Mouse (Mus musculus): ENCODE data around the gene Ces1b. TPM values are rescaled to one million over a fixed set of nuclear protein-coding genes. Genes with fewer than 3 reads are reported as not detected.

Ces1b gene
- polyA plus RNA-seq, 1 experiment from 2014 or later, result not detected

DNA sequence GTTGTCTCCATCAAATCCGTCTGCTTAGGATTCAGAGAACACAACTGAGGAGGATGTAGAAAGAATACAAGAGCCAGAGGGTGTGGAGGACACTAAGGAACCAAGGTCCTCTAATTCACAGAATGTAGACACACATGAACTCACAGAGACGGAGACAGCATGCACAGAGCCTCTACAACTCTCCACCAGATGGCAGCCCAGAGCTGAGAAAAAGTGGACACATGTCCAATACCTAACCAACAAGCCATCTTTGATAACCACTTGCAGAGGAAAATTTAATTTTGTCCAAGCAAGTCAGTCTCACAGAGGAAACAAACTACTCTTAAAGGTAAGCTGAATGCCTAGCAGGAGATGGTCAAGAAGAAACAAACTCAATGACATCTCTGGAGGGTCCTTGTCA lies 20.6 kb downstream of the Ces1b start:
- peak; percentile 72 for DNase-seq (ENCODE audit: low spot score)
- no peaks in the 10 kb centered on the region for H3K36me3 ChIP-seq (ENCODE audit: control insufficient read depth, insufficient read depth, low read length)
- no peak overlapping the region for H3K27ac ChIP-seq (ENCODE audit: low read depth, low read length)
- no peak overlapping the region for H3K4me3 ChIP-seq (ENCODE audit: low read depth, low read length)
- H3K27me3 ChIP-seq (ENCODE audit: control insufficient read depth, insufficient read depth, low read length), result no peaks in the 10 kb centered on the region
- H3K9me3 ChIP-seq (ENCODE audit: control insufficient read depth, low read length), result no peaks in the 10 kb centered on the region
- ATAC-seq (ENCODE audit: insufficient read depth, low FRiP score, low TSS enrichment), result no peak
- H3K4me2 ChIP-seq (ENCODE audit: low read depth), result no peak overlapping the region
- H3K9ac ChIP-seq (ENCODE audit: low read length), result no peak overlapping the region
- H3K4me1 ChIP-seq (ENCODE audit: control insufficient read depth, insufficient read depth, low read length), result no peaks in the 10 kb centered on the region
- 24% methylated on average over 2 of the region's 2 CpGs for WGBS

DNA sequence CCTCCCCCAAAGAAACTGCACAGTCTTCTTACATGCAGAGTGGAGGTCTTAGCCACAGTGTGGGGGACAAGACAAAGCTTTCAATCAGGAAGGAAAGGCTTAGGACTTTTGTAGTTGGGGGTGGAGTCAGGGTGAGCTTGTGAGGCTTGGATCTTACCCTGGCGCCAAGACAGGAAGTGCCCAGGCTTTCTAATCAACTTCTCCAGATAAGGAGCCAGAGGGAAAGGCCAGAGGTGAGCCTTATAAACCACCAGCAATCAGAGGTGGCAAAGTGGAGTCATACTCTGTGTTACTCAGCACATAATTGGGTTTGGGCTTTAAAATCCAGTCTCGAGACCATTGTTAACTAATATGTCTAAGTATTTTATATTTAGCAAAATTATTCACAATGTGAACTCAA lies 24.6 kb downstream of the Ces1b start:
- Histone ChIP-seq H3K9ac (ENCODE audit: low read length) (no peak overlapping the region), H3K9me3 (ENCODE audit: control insufficient read depth, low read length) (no peaks in the 10 kb centered on the region), H3K27me3 (ENCODE audit: control insufficient read depth, insufficient read depth, low read length) (no peaks in the 10 kb centered on the region), H3K4me3 (ENCODE audit: low read depth, low read length) (no peak overlapping the region), H3K4me2 (ENCODE audit: low read depth) (no peak overlapping the region), H3K36me3 (ENCODE audit: control insufficient read depth, insufficient read depth, low read length) (no peaks in the 10 kb centered on the region), H3K4me1 (ENCODE audit: control insufficient read depth, insufficient read depth, low read length) (no peaks in the 10 kb centered on the region), H3K27ac (ENCODE audit: low read depth, low read length) (no peak overlapping the region)
- WGBS, result 76% methylated on average over 2 of the region's 2 CpGs
- ATAC-seq (ENCODE audit: insufficient read depth, low FRiP score, low TSS enrichment), result no peak
- DNase-seq (ENCODE audit: low spot score), result no peak

DNA sequence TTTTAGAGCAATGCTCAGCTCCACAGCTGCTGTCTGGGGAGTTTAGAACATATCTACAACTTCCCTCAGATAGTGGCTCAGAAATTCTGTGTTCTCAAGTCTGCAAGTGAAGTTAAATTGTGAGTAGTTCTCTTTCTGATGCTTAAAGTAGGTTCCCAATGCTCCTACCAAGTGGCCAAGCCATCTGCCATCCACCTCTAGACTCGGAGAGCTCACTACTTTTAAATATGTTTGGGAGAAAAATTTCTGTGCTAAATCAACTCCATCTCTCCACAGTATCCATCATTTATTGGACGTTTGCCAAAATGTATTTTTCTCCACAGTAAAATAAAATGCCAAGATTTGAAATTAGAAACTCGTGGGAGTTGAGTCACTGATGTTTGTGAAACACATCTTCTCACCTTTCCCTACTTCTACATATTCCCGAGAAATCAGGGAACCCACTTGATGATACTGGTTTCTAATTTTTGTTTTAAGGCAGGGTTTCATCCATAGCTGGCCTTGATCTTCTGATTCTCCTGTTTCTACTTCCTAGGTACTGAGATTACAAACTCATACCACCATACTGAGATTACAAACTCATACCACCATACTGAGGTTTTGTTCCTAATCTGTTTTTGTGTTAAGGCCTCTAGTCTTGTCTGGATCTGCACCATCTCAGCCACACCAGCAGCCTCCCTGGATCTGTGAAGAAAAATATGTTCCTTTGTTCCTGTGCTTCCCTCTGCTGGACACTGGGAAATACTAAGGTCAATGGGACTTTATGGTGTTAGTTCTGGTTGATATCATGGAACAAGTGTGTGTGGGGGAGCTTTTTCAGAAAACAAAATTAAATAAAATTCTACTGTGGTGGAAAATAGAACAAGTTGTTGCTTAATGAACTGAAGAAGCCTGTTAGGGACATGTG lies 31.1 kb downstream of the Ces1b start:
- no peak for DNase-seq (ENCODE audit: low spot score)
- Histone ChIP-seq H3K9me3 (ENCODE audit: control insufficient read depth, low read length) (no peaks in the 10 kb centered on the region; the same call in 1 of the 2 replicates), H3K27ac (ENCODE audit: low read depth, low read length) (no peak overlapping the region), H3K4me1 (ENCODE audit: control insufficient read depth, insufficient read depth, low read length) (no peaks in the 10 kb centered on the region), H3K27me3 (ENCODE audit: control insufficient read depth, insufficient read depth, low read length) (no peaks in the 10 kb centered on the region), H3K9ac (ENCODE audit: low read length) (no peak overlapping the region), H3K4me3 (ENCODE audit: low read depth, low read length) (no peak overlapping the region), H3K36me3 (ENCODE audit: control insufficient read depth, insufficient read depth, low read length) (no peaks in the 10 kb centered on the region), H3K4me2 (ENCODE audit: low read depth) (no peak overlapping the region)
- WGBS, result 78% methylated on average over 4 of the region's 4 CpGs
- ATAC-seq (ENCODE audit: insufficient read depth, low FRiP score, low TSS enrichment), result no peak

GRCm38 (mm10) chr8:93048092-93048491 lies 31.7 kb downstream of the Ces1b start, which contains the start of gene Ces1a:
Ces1a (minus strand) TSS chr8:93048192.
- DNase-seq (ENCODE audit: low spot score) (no peak), ATAC-seq (ENCODE audit: insufficient read depth, low FRiP score, low TSS enrichment) (no peak)
- Histone ChIP-seq H3K4me3 (ENCODE audit: low read depth, low read length) (no peak within 1 kb of the TSS), H3K27me3 (ENCODE audit: control insufficient read depth, insufficient read depth, low read length) (no peaks in the 10 kb centered on the region), H3K27ac (ENCODE audit: low read depth, low read length) (no peak within 1 kb of the TSS), H3K36me3 (ENCODE audit: control insufficient read depth, insufficient read depth, low read length) (no peaks in the 10 kb centered on the region), H3K9me3 (ENCODE audit: control insufficient read depth, low read length) (no peaks in the 10 kb centered on the region; the same call in 1 of the 2 replicates), H3K4me2 (ENCODE audit: low read depth) (no peak within 1 kb of the TSS), H3K9ac (ENCODE audit: low read length) (no peak within 1 kb of the TSS), H3K4me1 (ENCODE audit: control insufficient read depth, insufficient read depth, low read length) (no peaks in the 10 kb centered on the region)
- WGBS, result 76% methylated on average over 3 of the region's 3 CpGs

GRCm38 (mm10) chr8:93043083-93043482 lies 36.7 kb downstream of the Ces1b start:
- Histone ChIP-seq H3K27me3 (ENCODE audit: control insufficient read depth, insufficient read depth, low read length) (no peaks in the 10 kb centered on the region), H3K36me3 (ENCODE audit: control insufficient read depth, insufficient read depth, low read length) (no peaks in the 10 kb centered on the region), H3K4me3 (ENCODE audit: low read depth, low read length) (no peak overlapping the region), H3K9ac (ENCODE audit: low read length) (no peak overlapping the region), H3K27ac (ENCODE audit: low read depth, low read length) (no peak overlapping the region), H3K9me3 (ENCODE audit: control insufficient read depth, low read length) (no peaks in the 10 kb centered on the region; the same call in 1 of the 2 replicates), H3K4me2 (ENCODE audit: low read depth) (no peak overlapping the region), H3K4me1 (ENCODE audit: control insufficient read depth, insufficient read depth, low read length) (no peaks in the 10 kb centered on the region)
- DNase-seq (ENCODE audit: low spot score) (no peak), ATAC-seq (ENCODE audit: insufficient read depth, low FRiP score, low TSS enrichment) (no peak)
- 63% methylated on average over 1 of the region's 1 CpGs for WGBS

GRCm38 (mm10) chr8:93040776-93041567 lies 38.8 kb downstream of the Ces1b start:
- 74% methylated on average over 4 of the region's 4 CpGs for WGBS
- no peaks in the 10 kb centered on the region for H3K4me1 ChIP-seq (ENCODE audit: control insufficient read depth, insufficient read depth, low read length)
- H3K36me3 ChIP-seq (ENCODE audit: control insufficient read depth, insufficient read depth, low read length), result no peaks in the 10 kb centered on the region
- DNase-seq (ENCODE audit: low spot score) (no peak), ATAC-seq (ENCODE audit: insufficient read depth, low FRiP score, low TSS enrichment) (no peak)
- H3K27me3 ChIP-seq (ENCODE audit: control insufficient read depth, insufficient read depth, low read length), result no peaks in the 10 kb centered on the region
- no peak overlapping the region for H3K4me3 ChIP-seq (ENCODE audit: low read depth, low read length)
- no peak overlapping the region for H3K9ac ChIP-seq (ENCODE audit: low read length)
- H3K27ac ChIP-seq (ENCODE audit: low read depth, low read length), result no peak overlapping the region
- no peak overlapping the region for H3K4me2 ChIP-seq (ENCODE audit: low read depth)
- H3K9me3 ChIP-seq (ENCODE audit: control insufficient read depth, low read length), result no peaks in the 10 kb centered on the region; the same call in 1 of the 2 replicates

DNA sequence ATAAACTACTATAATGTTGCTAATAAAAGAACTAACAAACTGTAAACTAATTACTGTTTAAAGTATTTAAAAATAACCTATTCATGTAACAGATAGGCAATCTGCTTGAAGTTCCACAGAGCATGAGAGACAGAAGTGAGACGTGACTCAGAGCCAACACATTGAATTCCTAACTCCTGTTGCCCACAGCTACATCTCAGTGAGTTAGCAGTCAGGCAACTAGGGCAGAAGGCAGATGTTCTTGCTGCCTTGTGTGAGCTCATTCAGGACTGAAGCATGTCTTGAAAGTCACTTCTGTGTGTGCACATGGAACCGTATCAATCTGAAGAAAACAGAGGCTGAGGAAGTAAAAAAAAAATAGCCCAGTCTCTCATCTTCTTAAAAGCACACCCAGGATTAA lies 39.6 kb downstream of the Ces1b start:
- H3K9me3 ChIP-seq (ENCODE audit: control insufficient read depth, low read length), result no peaks in the 10 kb centered on the region; the same call in 1 of the 2 replicates
- 88% methylated on average over 2 of the region's 2 CpGs for WGBS
- DNase-seq (ENCODE audit: low spot score) (no peak), ATAC-seq (ENCODE audit: insufficient read depth, low FRiP score, low TSS enrichment) (no peak)
- H3K4me3 ChIP-seq (ENCODE audit: low read depth, low read length), result no peak overlapping the region
- no peaks in the 10 kb centered on the region for H3K4me1 ChIP-seq (ENCODE audit: control insufficient read depth, insufficient read depth, low read length)
- H3K27ac ChIP-seq (ENCODE audit: low read depth, low read length), result no peak overlapping the region
- H3K4me2 ChIP-seq (ENCODE audit: low read depth), result no peak overlapping the region
- H3K27me3 ChIP-seq (ENCODE audit: control insufficient read depth, insufficient read depth, low read length), result no peaks in the 10 kb centered on the region
- no peaks in the 10 kb centered on the region for H3K36me3 ChIP-seq (ENCODE audit: control insufficient read depth, insufficient read depth, low read length)
- no peak overlapping the region for H3K9ac ChIP-seq (ENCODE audit: low read length)

DNA sequence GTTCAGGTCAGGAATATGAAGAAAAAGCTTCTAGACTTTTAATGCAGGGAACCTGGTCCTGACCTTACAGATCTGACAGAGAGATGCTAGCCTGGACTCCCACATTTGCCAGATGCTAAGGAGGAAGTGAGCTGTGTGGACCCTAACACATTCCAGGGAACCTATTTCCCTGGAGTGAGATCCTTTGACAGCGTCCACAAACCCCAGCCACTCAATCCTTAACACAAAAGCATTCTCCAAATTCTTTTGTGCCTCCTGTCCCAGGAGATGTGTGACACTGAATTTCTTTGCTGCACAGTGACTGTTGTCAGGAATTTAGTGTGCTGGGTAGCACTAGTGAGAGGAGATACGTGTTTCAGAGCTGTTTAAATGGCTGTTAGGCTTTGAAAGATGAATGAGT lies 41.0 kb downstream of the Ces1b start:
- no peak for ATAC-seq (ENCODE audit: insufficient read depth, low FRiP score, low TSS enrichment)
- no peak overlapping the region for H3K27ac ChIP-seq (ENCODE audit: low read depth, low read length)

More for the DNA sequence above, 41.0 kb downstream of the Ces1b start:
- 4% methylated on average over 2 of the region's 2 CpGs for WGBS
- no peaks in the 10 kb centered on the region for H3K36me3 ChIP-seq (ENCODE audit: control insufficient read depth, insufficient read depth, low read length)
- no peaks in the 10 kb centered on the region for H3K27me3 ChIP-seq (ENCODE audit: control insufficient read depth, insufficient read depth, low read length)
- no peak overlapping the region for H3K9ac ChIP-seq (ENCODE audit: low read length)
- no peak overlapping the region for H3K4me3 ChIP-seq (ENCODE audit: low read depth, low read length)
- no peaks in the 10 kb centered on the region for H3K9me3 ChIP-seq (ENCODE audit: control insufficient read depth, low read length)
- no peak for DNase-seq (ENCODE audit: low spot score)
- H3K4me2 ChIP-seq (ENCODE audit: low read depth), result no peak overlapping the region
- H3K4me1 ChIP-seq (ENCODE audit: control insufficient read depth, insufficient read depth, low read length), result no peaks in the 10 kb centered on the region

Measured in neural tube, embryonic 11.5 days (tissue).